Mouse (Mus musculus): ENCODE measurements around the gene Nme8. TPM values are rescaled to one million over a fixed set of nuclear protein-coding genes. Genes with fewer than 3 reads are reported as not detected.

Gene Nme8
- total and polyA plus RNA-seq, 3 experiments = not detected

DNA sequence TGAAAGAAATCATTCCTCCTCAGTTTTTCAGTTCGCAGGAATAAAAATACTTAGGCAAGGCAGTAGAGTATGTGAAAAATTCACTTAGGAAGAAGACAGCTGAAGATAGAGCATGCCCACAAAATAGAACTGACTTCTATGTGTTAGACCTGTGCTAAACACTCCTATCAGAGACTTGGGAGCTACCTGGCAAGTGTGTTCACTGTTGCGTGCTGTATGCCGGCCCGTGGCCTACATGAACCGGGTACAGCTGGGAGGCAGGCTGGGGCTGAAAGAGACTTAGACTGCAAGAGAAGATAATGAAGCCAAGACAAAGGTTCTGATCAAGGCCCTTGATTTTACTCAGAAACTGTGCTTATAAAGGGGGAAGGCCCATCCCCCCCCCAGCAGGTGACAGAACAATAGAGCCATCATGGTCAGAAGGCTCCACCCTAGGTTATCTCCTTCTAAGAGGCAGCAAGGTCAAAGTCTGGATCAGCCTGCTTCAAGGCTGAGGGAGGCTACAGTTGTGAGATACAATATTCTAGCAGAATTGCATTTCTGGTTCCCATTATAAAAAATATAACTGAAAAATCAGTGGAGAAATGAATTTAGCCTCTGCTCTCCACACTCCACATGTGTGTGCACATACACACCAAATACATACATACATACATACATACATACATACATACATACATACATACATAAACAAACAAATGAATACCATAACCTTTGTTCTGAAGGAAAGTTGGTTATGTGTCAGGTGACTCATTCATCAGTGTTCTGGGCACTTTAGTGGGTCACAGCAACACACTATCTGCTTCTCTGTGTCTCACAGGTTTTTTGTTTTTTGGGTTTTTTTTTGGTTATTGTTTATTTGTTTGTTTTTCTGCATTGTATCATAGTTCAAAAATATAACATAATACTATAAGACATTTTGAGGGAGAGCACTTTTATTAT is 66.6 kb downstream of the Nme8 start:
- Histone ChIP-seq H3K27me3 (ENCODE audit: control insufficient read depth in 1 of 2, insufficient read depth in 2 of 2, low read length in 2 of 2) (no peaks in the 10 kb centered on the region), H3K27ac (ENCODE audit: control insufficient read depth, low read depth, low read length) (no peak overlapping the region), H3K9me3 (replicated peaks; ENCODE audit: insufficient read depth, low read length) (no peaks in the 10 kb centered on the region), H3K4me1 (ENCODE audit: control insufficient read depth in 1 of 2, insufficient read depth in 2 of 2, low read length in 2 of 2) (peaks cover 0 to 3% of the 10 kb centered on the region in 2 experiments; a peak in 2 of 4 replicates), H3K36me3 (ENCODE audit: control insufficient read depth in 1 of 2, insufficient read depth in 2 of 2, low read length in 2 of 2) (peaks cover 0 to 9% of the 10 kb centered on the region in 2 experiments; a peak in 2 of 4 replicates), H3K9ac (ENCODE audit: control insufficient read depth, low read depth, low read length, poor library complexity, severe bottlenecking) (no peak overlapping the region), H3K4me3 (ENCODE audit: control insufficient read depth in 1 of 2, insufficient read depth in 1 of 2, low read depth in 2 of 2, low read length in 2 of 2) (no peak overlapping the region), H3K79me2 (ENCODE audit: control insufficient read depth, insufficient read depth, low read length, poor library complexity) (no peaks in the 10 kb centered on the region)
- DNase-seq (ENCODE audit: low read depth, low spot score) = no peak
- TF ChIP-seq POLR2AphosphoS2 (IDR thresholded peaks at IDR 0.05; ENCODE audit: low read length) = no peak
- no peak for TF ChIP-seq KAT2A (conservative IDR thresholded peaks at IDR 0.05; ENCODE audit: low read depth, low read length)
- TF ChIP-seq USF2 (IDR thresholded peaks at IDR 0.05; ENCODE audit: borderline replicate concordance in 1 of 2, insufficient read depth in 1 of 2, low read depth in 1 of 2, low read length in 2 of 2) = no peak
- no peak for TF ChIP-seq RAD21 (IDR thresholded peaks at IDR 0.05; ENCODE audit: low read depth, low read length)
- no peak for TF ChIP-seq JUND (IDR thresholded peaks at IDR 0.05; ENCODE audit: low read depth, low read length)
- TF ChIP-seq E2F4 (IDR thresholded peaks at IDR 0.05; ENCODE audit: borderline replicate concordance, low read depth, low read length) = no peak
- no peak for TF ChIP-seq CTCF (IDR thresholded peaks at IDR 0.05 in 2 of 3, conservative IDR thresholded peaks at IDR 0.05 in 1 of 3; ENCODE audit: control insufficient read depth in 1 of 3, insufficient read depth in 1 of 3, low read depth in 2 of 3, low read length in 3 of 3, poor library complexity in 1 of 3, severe bottlenecking in 1 of 3)
- no peak for TF ChIP-seq ELF1 (IDR thresholded peaks at IDR 0.05; ENCODE audit: low read depth, low read length)
- TF ChIP-seq UBTF (IDR thresholded peaks at IDR 0.05; ENCODE audit: borderline replicate concordance, insufficient read depth, low read depth, low read length) = no peak
- no peak for TF ChIP-seq GATA1 (IDR thresholded peaks at IDR 0.05; ENCODE audit: low read depth, low read length)
- TF ChIP-seq MAZ (IDR thresholded peaks at IDR 0.05; ENCODE audit: low read depth, low read length) = no peak
- no peak for TF ChIP-seq NRF1 (IDR thresholded peaks at IDR 0.05; ENCODE audit: insufficient read depth, low read depth, low read length, poor library complexity, severe bottlenecking)
- TF ChIP-seq SMC3 (IDR thresholded peaks at IDR 0.05; ENCODE audit: low read depth, low read length) = no peak
- no peak for TF ChIP-seq POLR2AphosphoS5 (IDR thresholded peaks at IDR 0.05; ENCODE audit: borderline replicate concordance, low read depth, low read length)
- no peak for TF ChIP-seq CHD2 (IDR thresholded peaks at IDR 0.05; ENCODE audit: low read length)
- no peak for TF ChIP-seq USF1 (IDR thresholded peaks at IDR 0.05; ENCODE audit: low read depth, low read length)
- TF ChIP-seq GABPA (IDR thresholded peaks at IDR 0.05; ENCODE audit: low read depth, low read length) = no peak
- no peak for TF ChIP-seq HCFC1 (IDR thresholded peaks at IDR 0.05; ENCODE audit: low read depth, low read length)
- no peak for TF ChIP-seq MYB (IDR thresholded peaks at IDR 0.05; ENCODE audit: low read depth, low read length)
